Mouse (Mus musculus): ENCODE measurements at regions not wholly inside any gene's neighbourhood (a gene's known extent, or its start where the extent isn't known, plus 50 kb on each side); places are given as distances from the start of the nearest gene placed in this dataset.

DNA sequence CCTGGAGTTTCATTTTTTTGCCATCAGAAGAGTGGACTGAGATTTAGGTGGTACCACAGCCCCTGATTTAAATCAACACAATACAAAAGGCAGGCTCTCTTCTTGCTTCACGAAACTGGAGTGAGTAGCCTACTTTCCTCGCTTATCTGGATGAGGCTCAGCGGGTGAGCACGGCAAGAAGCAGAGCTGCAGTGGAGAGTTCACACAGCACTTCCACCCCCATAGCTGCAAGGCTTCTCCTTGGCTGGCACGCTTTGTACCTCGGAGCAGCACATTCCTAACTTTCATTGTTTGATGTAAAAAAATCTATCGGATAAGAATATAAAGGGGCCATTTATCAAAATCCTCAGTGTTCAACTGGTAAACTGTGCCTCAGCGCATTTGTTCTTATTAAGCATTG is 72.8 kb upstream of the Agbl1 start:
- DNase-seq = no peak

DNA sequence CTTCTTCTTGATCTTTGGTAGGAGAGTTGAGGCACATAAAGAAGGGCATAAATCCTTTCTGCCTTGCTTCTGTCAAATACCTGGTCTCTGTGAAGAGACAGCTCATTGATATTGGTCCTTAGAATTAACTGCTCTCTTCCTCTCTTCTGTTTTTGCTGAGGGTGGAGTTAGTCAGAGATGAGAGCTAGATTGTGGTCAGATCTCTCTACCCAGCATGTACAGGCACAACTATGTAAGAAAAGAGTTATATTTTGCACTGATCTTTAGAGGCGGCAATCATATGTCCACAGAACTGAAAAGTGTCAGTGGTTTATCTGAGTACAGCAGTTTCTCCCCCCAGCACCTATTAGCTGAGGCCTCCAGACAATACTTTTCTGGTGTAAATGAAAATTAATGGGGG is 65.5 kb upstream of the Agbl1 start:
- DNase-seq = no peak

GRCm38 (mm10) chr7:76164735-76165630 is 64.7 kb upstream of the Agbl1 start:
- no peak for DNase-seq

- no peak for DNase-seq
These were observed 59.2 kb upstream of the Agbl1 start for GRCm38 (mm10) chr7:76170481-76170880.

DNA sequence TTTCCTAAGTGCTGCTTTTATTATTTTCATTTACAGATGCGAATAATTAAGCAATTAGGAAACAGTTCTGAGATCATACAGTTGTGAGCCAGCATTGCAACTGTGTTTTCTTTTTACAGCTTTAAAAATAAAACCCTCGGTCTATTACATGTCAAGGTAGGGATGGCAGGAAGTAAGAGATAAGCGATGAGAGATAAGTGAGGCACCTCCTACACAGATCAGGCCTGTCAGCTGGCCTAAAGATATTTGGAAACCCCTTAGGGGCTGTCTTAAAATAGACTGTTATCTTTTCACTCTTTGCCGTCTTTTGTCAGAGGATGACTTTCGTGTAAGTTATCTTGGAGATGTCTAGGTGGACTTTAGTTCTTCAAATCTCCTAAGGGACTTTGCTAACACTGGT is 53.5 kb upstream of the Agbl1 start:
- DNase-seq = no peak

- no peak for DNase-seq
These were observed 52.3 kb upstream of the Agbl1 start for GRCm38 (mm10) chr7:76177420-76177819.

Data from right cerebral cortex, postnatal 14 days (tissue).